ENCODE assay signal across 21 mouse cellular contexts in genomic region chr7:64846061-64846460, GRCm38 (mm10). TPM values are rescaled to one million over a fixed set of nuclear protein-coding genes. Genes with fewer than 3 reads are reported as not detected.
DNase-seq lines count a peak whose midpoint lies in the region; ATAC-seq and TF ChIP-seq lines count a peak whose summit lies in the region.
"Had no signal": no experiment of that assay in that cellular context is flagged by ENCODE, and none has a peak within 500 bp of the region (broad histone marks: within the 10 kb centered on the region; RNA-seq: fewer than 3 reads in every experiment).

No protein-coding gene starts in this region.

- no peak for TF ChIP-seq EP300 in heart, adult 2 months (IDR thresholded peaks at IDR 0.05; ENCODE audit: insufficient read depth, low read depth, low read length)

- intact Hi-C loops in heart, postnatal 10 days (cut with DNase I): no loop called here
- intact Hi-C loops in heart, adult 2 months (cut with DNase I): no loop called here

- H3K4me2 ChIP-seq in forebrain, postnatal 0 days (ENCODE audit: low read depth): no peak overlapping the region
- H3K4me2 ChIP-seq in forebrain, embryonic 13.5 days: no peak overlapping the region
- H3K4me2 ChIP-seq: embryonic facial prominence, embryonic 13.5 days; hindbrain, embryonic 13.5 days had no signal

- 68% methylated on average over 3 of the region's 3 CpGs for WGBS in forebrain, postnatal 0 days
- 93% methylated on average over 3 of the region's 3 CpGs for WGBS in forebrain, embryonic 13.5 days
- WGBS in heart, adult 2 months: 45% methylated on average over 3 of the region's 3 CpGs

- no peak for TF ChIP-seq POLR2A in heart, adult 2 months (IDR thresholded peaks at IDR 0.05; ENCODE audit: insufficient read depth, low read depth, low read length)

- TF ChIP-seq CTCF in forebrain, postnatal 0 days (IDR thresholded peaks at IDR 0.05; ENCODE audit: low read depth): no peak
- no peak for TF ChIP-seq CTCF in heart, adult 2 months (IDR thresholded peaks at IDR 0.05)

- peak; percentile 47 for DNase-seq in forebrain, postnatal 0 days
- DNase-seq in heart, postnatal 10 days: peak; percentile 12 to 35
- no peak for DNase-seq in heart, adult 2 months
- DNase-seq in 3134 (ENCODE audit: extremely low read depth, insufficient read length, low spot score): peak; percentile 22
- DNase-seq in Muller cell, postnatal 12 days (ENCODE audit: inconsistent ontology term): peak; percentile 71
- no peak for DNase-seq in adrenal gland, postnatal 36 days
- no peak for DNase-seq in urinary bladder, adult 18-20 months (ENCODE audit: low spot score in 2 of 2)
- DNase-seq: adrenal gland, postnatal 25 days; cerebellum, adult 9-10 months; gastrocnemius, postnatal 36 days; kidney, adult 9 months; kidney, postnatal 25 days; liver, postnatal 0 days; lung, postnatal 4 days; retina, postnatal 1 day had no signal

- ATAC-seq in forebrain, postnatal 0 days: peak; percentile 67
- no peak for ATAC-seq in forebrain, embryonic 13.5 days
- ATAC-seq: activated CD4-positive, CD25-positive, alpha-beta regulatory T cell, adult 4 months; liver, postnatal 0 days had no signal

- H3K27ac ChIP-seq in forebrain, postnatal 0 days (ENCODE audit: low read depth, low read length): no peak overlapping the region
- H3K27ac ChIP-seq in forebrain, embryonic 13.5 days: no peak overlapping the region
- no peak overlapping the region for H3K27ac ChIP-seq in heart, adult 2 months
- H3K27ac ChIP-seq: embryonic facial prominence, embryonic 13.5 days; hindbrain, embryonic 13.5 days; midbrain, embryonic 10.5 days; stomach, postnatal 0 days had no signal

- H3K9ac ChIP-seq in forebrain, postnatal 0 days: no peak overlapping the region
- H3K9ac ChIP-seq in forebrain, embryonic 13.5 days: no peak overlapping the region
- no peak overlapping the region for H3K9ac ChIP-seq in heart, adult 2 months (ENCODE audit: low read depth, low read length)
- H3K9ac ChIP-seq: embryonic facial prominence, embryonic 13.5 days; hindbrain, embryonic 13.5 days; liver, postnatal 0 days had no signal

- no peaks in the 10 kb centered on the region for H3K9me3 ChIP-seq in forebrain, postnatal 0 days (ENCODE audit: low read length)
- no peaks in the 10 kb centered on the region for H3K9me3 ChIP-seq in forebrain, embryonic 13.5 days (replicated peaks)
- H3K9me3 ChIP-seq: embryonic facial prominence, embryonic 13.5 days; midbrain, embryonic 10.5 days had no signal

- H3K4me3 ChIP-seq in forebrain, postnatal 0 days (ENCODE audit: low read depth, low read length): no peak overlapping the region
- H3K4me3 ChIP-seq in forebrain, embryonic 13.5 days: no peak overlapping the region
- no peak overlapping the region for H3K4me3 ChIP-seq in heart, adult 2 months
- H3K4me3 ChIP-seq: embryonic facial prominence, embryonic 13.5 days; hindbrain, embryonic 13.5 days; midbrain, embryonic 10.5 days had no signal

- no peaks in the 10 kb centered on the region for H3K36me3 ChIP-seq in forebrain, postnatal 0 days (ENCODE audit: insufficient read depth)
- no peaks in the 10 kb centered on the region for H3K36me3 ChIP-seq in forebrain, embryonic 13.5 days (ENCODE audit: poor library complexity, severe bottlenecking)
- no peaks in the 10 kb centered on the region for H3K36me3 ChIP-seq in heart, adult 2 months (ENCODE audit: control insufficient read depth, insufficient read depth, low read length)
- H3K36me3 ChIP-seq: embryonic facial prominence, embryonic 13.5 days; hindbrain, embryonic 13.5 days; midbrain, embryonic 10.5 days had no signal

- H3K79me2 ChIP-seq in heart, adult 2 months (replicated peaks; ENCODE audit: control insufficient read depth, insufficient read depth, low read length): no peaks in the 10 kb centered on the region

- H3K27me3 ChIP-seq in forebrain, postnatal 0 days (ENCODE audit: insufficient read depth, low read length): no peaks in the 10 kb centered on the region
- no peaks in the 10 kb centered on the region for H3K27me3 ChIP-seq in forebrain, embryonic 13.5 days
- H3K27me3 ChIP-seq in heart, adult 2 months (ENCODE audit: control insufficient read depth, insufficient read depth, low read length): no peaks in the 10 kb centered on the region

- H3K4me1 ChIP-seq in forebrain, postnatal 0 days (ENCODE audit: insufficient read depth): no peaks in the 10 kb centered on the region
- peaks cover 7% of the 10 kb centered on the region for H3K4me1 ChIP-seq in forebrain, embryonic 13.5 days
- no peaks in the 10 kb centered on the region; the same call in 1 of the 2 replicates for H3K4me1 ChIP-seq in heart, adult 2 months (ENCODE audit: control insufficient read depth, insufficient read depth, low read length)

RNA-seq across cellular contexts. Expression of gene Nsmce3, which starts 26.7 kb away (rescaled TPM):
- 16.2 and 20.5 TPM in 2 replicates for total RNA-seq in forebrain, postnatal 0 days (2014; rRNA removed)
- polyA plus RNA-seq in forebrain, postnatal 0 days (2015; fragmentation: Nextera tagmentation; extraction: Ambion mirVana): 8.2 and 10.2 TPM in 2 replicates
- polyA plus RNA-seq in forebrain, embryonic 13.5 days (2015; fragmentation: Nextera tagmentation; extraction: Ambion mirVana): 10.1 and 10.6 TPM in 2 replicates
- total RNA-seq in heart, postnatal 10 days (2021): 1 to 10 TPM; 3.4 to 4.1 TPM
- 1 to 10 TPM; 2.9 to 3.0 TPM for total RNA-seq in heart, adult 2 months (2021)
- polyA plus RNA-seq in heart, adult 2 months (2012; rRNA removed): 2.5 and 2.6 TPM in 2 replicates
- 1 to 10 TPM; 7.9 to 9.6 TPM for total RNA-seq in adrenal gland, postnatal 36 days (2021)

Comparison
In these comparisons a context has a peak if more than half of its experiments do, and no peak if none do; other contexts are left out.
1. DNase-seq: peak in forebrain, postnatal 0 days (single experiment), heart, postnatal 10 days (2 of 2), 3134 (single experiment) and Muller cell, postnatal 12 days (single experiment); none in heart, adult 2 months (0 of 2), adrenal gland, postnatal 36 days (0 of 2) and urinary bladder, adult 18-20 months (0 of 2).